Mouse (Mus musculus): ENCODE measurements around the gene Uba6. TPM values are rescaled to one million over a fixed set of nuclear protein-coding genes. Genes with fewer than 3 reads are reported as not detected.

Uba6 gene
- polyA plus RNA-seq, 1 experiment from 2014 or later, result 7.7 TPM

DNA sequence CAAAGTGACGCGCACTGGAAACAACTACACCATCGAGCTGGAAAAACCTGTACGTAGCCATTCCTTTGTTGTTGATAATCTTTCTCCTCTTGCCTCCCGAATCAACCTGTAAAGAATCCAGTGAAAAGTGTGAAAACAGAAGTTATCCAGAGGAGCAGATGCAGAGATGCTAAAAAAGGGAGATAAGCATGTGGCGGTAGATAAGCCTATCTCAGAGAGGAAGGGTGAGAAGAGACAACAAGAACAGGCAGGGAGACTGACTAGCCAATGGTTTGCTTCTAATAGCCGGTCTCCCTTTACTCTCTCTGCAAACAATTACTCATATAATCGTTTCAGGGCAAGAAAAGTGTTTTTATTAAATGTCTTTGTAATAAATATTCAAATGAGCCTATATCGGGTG lies 77.8 kb downstream of the Uba6 start:
- no peaks in the 10 kb centered on the region for H3K36me3 ChIP-seq (ENCODE audit: control insufficient read depth, insufficient read depth)
- no peaks in the 10 kb centered on the region for H3K4me1 ChIP-seq (ENCODE audit: control insufficient read depth, insufficient read depth, low read length)
- ATAC-seq (replicated peaks; ENCODE audit: extremely low read depth, insufficient read depth, low FRiP score), result no peak
- 40% methylated on average over 9 of the region's 9 CpGs for WGBS
- no peak overlapping the region for H3K4me2 ChIP-seq (ENCODE audit: low read depth, low read length)
- H3K4me3 ChIP-seq (ENCODE audit: low read length), result no peak overlapping the region
- no peaks in the 10 kb centered on the region for H3K27me3 ChIP-seq (ENCODE audit: control insufficient read depth, insufficient read depth, low read length)
- no peaks in the 10 kb centered on the region for H3K9me3 ChIP-seq (replicated peaks; ENCODE audit: control insufficient read depth, low read length)
- H3K27ac ChIP-seq (ENCODE audit: low read length), result no peak overlapping the region
- no peak overlapping the region for H3K9ac ChIP-seq (ENCODE audit: low read length)

DNA sequence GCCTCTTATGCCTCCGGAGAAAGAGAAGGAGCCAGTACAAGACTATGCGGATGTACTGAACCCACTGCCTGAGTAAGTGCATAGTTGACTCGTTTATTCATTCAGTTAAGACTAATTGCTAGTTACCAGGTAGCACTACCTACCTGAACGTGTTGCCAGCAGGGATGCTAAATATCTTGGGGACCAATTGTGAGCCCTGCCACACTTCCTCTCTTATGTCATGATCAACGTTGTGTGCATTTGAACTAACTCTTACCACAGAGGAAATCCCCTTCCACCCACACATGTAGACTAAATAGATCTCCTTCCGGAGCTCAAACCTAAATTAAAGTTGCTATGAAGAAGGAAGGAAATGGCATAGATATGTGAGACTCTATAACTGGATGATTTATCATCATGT lies 85.9 kb downstream of the Uba6 start:
- Histone ChIP-seq H3K4me1 (ENCODE audit: control insufficient read depth, insufficient read depth, low read length) (no peaks in the 10 kb centered on the region), H3K27me3 (ENCODE audit: control insufficient read depth, insufficient read depth, low read length) (no peaks in the 10 kb centered on the region), H3K27ac (ENCODE audit: low read length) (no peak overlapping the region), H3K4me2 (ENCODE audit: low read depth, low read length) (no peak overlapping the region), H3K9ac (ENCODE audit: low read length) (no peak overlapping the region), H3K4me3 (ENCODE audit: low read length) (no peak overlapping the region), H3K36me3 (ENCODE audit: control insufficient read depth, insufficient read depth) (no peaks in the 10 kb centered on the region), H3K9me3 (replicated peaks; ENCODE audit: control insufficient read depth, low read length) (no peaks in the 10 kb centered on the region)
- no peak for ATAC-seq (replicated peaks; ENCODE audit: extremely low read depth, insufficient read depth, low FRiP score)
- 69% methylated on average over 6 of the region's 6 CpGs for WGBS

DNA sequence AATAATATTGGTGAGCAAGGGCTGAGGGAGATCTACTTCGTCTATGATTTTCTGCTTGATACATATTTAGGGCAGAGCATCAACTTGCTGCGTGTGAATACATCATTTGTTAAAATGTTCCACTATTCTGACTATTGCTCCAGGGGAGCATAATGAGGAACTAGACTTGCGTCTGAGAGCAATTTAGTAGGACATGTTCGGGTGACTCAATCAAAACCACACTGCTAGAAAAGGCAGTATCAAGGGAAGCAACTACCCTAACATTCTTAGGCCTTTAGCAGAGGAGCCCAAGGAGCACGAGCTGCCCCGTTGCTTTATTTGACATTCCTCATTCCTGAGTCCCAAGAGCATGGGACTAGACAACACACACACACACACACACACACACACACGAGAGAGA lies 87.6 kb downstream of the Uba6 start:
- Histone ChIP-seq H3K27ac (ENCODE audit: low read length) (no peak overlapping the region), H3K9me3 (replicated peaks; ENCODE audit: control insufficient read depth, low read length) (no peaks in the 10 kb centered on the region), H3K4me1 (ENCODE audit: control insufficient read depth, insufficient read depth, low read length) (no peaks in the 10 kb centered on the region), H3K36me3 (ENCODE audit: control insufficient read depth, insufficient read depth) (no peaks in the 10 kb centered on the region), H3K9ac (ENCODE audit: low read length) (no peak overlapping the region), H3K4me3 (ENCODE audit: low read length) (no peak overlapping the region), H3K27me3 (ENCODE audit: control insufficient read depth, insufficient read depth, low read length) (no peaks in the 10 kb centered on the region), H3K4me2 (ENCODE audit: low read depth, low read length) (no peak overlapping the region)
- ATAC-seq (replicated peaks; ENCODE audit: extremely low read depth, insufficient read depth, low FRiP score), result no peak
- 71% methylated on average over 7 of the region's 7 CpGs for WGBS

DNA sequence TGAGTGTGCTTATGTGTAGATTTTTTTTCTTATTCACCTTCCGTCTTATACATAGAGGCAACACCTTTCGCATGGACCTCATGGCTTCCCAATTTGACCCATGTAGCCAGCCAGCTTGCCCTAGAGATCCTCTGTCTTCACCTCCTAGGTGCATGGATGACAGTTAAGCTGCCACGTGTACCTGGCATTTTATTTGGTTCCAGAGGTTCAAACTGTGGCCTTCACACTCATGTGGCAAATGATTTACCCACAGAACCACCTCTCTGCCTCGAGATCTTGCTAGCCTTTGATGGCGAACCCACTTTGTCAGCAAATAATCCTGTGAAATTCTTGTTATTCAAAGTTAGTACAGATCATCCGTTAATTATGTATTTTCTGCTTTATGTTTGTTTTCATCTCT lies 88.6 kb downstream of the Uba6 start:
- Histone ChIP-seq H3K27ac (ENCODE audit: low read length) (no peak overlapping the region), H3K4me3 (ENCODE audit: low read length) (no peak overlapping the region), H3K4me1 (ENCODE audit: control insufficient read depth, insufficient read depth, low read length) (no peaks in the 10 kb centered on the region), H3K9ac (ENCODE audit: low read length) (no peak overlapping the region), H3K9me3 (replicated peaks; ENCODE audit: control insufficient read depth, low read length) (no peaks in the 10 kb centered on the region), H3K36me3 (ENCODE audit: control insufficient read depth, insufficient read depth) (no peaks in the 10 kb centered on the region), H3K4me2 (ENCODE audit: low read depth, low read length) (no peak overlapping the region), H3K27me3 (ENCODE audit: control insufficient read depth, insufficient read depth, low read length) (no peaks in the 10 kb centered on the region)
- no peak for ATAC-seq (replicated peaks; ENCODE audit: extremely low read depth, insufficient read depth, low FRiP score)
- 80% methylated on average over 6 of the region's 6 CpGs for WGBS

DNA sequence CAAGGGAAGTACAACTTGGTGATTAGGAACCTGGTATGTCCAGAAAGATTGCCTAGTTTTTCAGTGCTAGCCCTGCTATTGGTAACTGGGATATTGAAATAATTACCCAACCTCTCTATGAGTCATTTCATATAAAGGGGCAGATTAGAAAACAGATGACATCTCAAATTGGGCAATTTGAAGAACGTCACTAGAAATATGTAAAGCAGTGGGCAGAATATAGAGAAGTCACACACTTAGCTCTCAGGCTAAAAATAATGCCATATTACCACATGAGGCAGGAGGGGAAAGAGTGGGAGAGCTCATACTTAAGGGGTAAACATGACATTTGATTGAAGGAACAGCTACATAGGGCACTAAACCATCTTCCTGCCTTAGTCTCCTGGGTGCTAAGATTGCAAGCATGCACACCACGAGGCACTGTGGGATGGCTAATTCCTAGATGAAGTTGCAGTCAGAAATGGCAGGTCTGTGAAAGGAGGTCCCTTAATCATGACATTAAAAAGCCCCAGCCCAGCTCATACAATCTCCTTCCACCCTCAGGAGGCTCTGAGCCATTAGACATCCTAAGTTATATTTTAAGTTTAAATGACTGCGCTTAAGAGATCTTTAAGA lies 93.8 kb downstream of the Uba6 start:
- 68% methylated on average over 3 of the region's 3 CpGs for WGBS
- ATAC-seq (replicated peaks; ENCODE audit: extremely low read depth, insufficient read depth, low FRiP score), result no peak

DNA sequence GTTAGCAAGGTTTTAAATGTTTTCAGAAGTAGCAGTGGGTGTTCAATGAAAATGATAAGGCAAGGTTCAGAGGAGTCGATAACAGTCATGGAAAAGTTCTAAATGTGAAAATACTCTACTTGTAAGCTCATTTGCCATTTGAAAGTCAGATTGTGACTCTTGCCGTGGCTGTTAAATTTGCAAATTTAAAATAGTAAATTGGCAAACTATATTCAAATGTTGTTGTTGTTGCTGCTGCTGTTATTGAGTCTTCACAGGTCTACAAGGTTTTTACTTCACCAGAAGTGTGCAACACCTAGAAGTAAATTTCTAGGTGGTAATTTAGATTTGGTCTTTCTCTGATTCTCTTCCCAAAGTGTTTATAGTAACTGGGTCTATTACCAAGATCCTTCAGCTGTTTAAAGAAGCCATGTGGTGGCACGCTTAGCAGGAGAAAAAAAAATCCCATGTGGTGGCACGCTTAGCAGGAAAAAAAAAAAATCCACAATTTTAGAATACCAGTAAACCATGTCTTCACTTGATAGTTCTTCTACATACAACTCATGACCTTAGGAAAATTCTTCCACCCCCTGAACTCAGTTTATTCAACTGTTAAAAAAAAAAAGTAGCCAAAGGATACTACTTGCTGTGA lies 99.7 kb downstream of the Uba6 start:
- WGBS, result 77% methylated on average over 4 of the region's 4 CpGs

More for the DNA sequence above, 93.8 kb downstream of the Uba6 start:
- Histone ChIP-seq H3K4me2 (ENCODE audit: low read depth, low read length) (no peak overlapping the region), H3K9ac (ENCODE audit: low read length) (no peak overlapping the region), H3K4me3 (ENCODE audit: low read length) (no peak overlapping the region), H3K36me3 (ENCODE audit: control insufficient read depth, insufficient read depth) (no peaks in the 10 kb centered on the region), H3K27ac (ENCODE audit: low read length) (no peak overlapping the region), H3K4me1 (ENCODE audit: control insufficient read depth, insufficient read depth, low read length) (no peaks in the 10 kb centered on the region), H3K9me3 (replicated peaks; ENCODE audit: control insufficient read depth, low read length) (no peaks in the 10 kb centered on the region), H3K27me3 (ENCODE audit: control insufficient read depth, insufficient read depth, low read length) (no peaks in the 10 kb centered on the region)

DNA sequence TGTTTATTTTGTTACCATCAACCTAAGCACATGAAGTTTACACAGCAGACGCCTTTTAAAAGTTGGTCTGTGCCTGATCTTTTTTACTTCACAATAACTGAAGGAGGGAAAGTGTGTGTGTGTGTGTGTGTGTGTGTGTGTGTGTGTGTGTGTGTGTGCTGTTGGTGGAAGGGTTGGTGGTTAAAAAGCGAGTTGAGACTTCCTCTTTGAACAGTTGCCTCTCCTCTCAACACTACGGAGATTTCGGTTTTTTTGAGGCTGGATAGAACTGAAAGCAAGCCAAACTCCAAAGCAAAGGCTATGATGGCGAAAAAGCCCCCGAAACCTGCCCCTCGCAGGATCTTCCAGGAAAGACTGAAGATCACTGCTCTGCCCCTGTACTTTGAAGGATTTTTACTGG lies 101.1 kb downstream of the Uba6 start, which contains the start of gene Stap1:
TSS of gene Stap1 (plus strand) at position 209 of the 400 bp plus-strand sequence.
- 67% methylated on average over 7 of the region's 7 CpGs for WGBS
- Histone ChIP-seq H3K4me1 (ENCODE audit: control insufficient read depth, insufficient read depth, low read length) (no peaks in the 10 kb centered on the region; the same call in 1 of the 2 replicates), H3K27me3 (ENCODE audit: control insufficient read depth, insufficient read depth, low read length) (no peaks in the 10 kb centered on the region), H3K4me2 (ENCODE audit: low read depth, low read length) (no peak within 1 kb of the TSS), H3K9me3 (replicated peaks; ENCODE audit: control insufficient read depth, low read length) (0 out of 2 replicates have a peak, but pooled peaks cover 3% of the 10 kb centered on the region), H3K36me3 (ENCODE audit: control insufficient read depth, insufficient read depth) (no peaks in the 10 kb centered on the region), H3K27ac (ENCODE audit: low read length) (peak within 1 kb of the TSS; percentile 56; the same call in 1 of the 2 replicates), H3K4me3 (ENCODE audit: low read length) (peak within 1 kb of the TSS; percentile 31; the same call in 1 of the 2 replicates), H3K9ac (ENCODE audit: low read length) (no peak within 1 kb of the TSS)
- ATAC-seq (replicated peaks; ENCODE audit: extremely low read depth, insufficient read depth, low FRiP score), result no peak

More for the DNA sequence above, 99.7 kb downstream of the Uba6 start:
- Histone ChIP-seq H3K27ac (ENCODE audit: low read length) (no peak overlapping the region), H3K9ac (ENCODE audit: low read length) (no peak overlapping the region), H3K4me3 (ENCODE audit: low read length) (no peak overlapping the region), H3K9me3 (replicated peaks; ENCODE audit: control insufficient read depth, low read length) (0 out of 2 replicates have a peak, but pooled peaks cover 3% of the 10 kb centered on the region), H3K27me3 (ENCODE audit: control insufficient read depth, insufficient read depth, low read length) (no peaks in the 10 kb centered on the region), H3K4me1 (ENCODE audit: control insufficient read depth, insufficient read depth, low read length) (no peaks in the 10 kb centered on the region), H3K4me2 (ENCODE audit: low read depth, low read length) (no peak overlapping the region), H3K36me3 (ENCODE audit: control insufficient read depth, insufficient read depth) (no peaks in the 10 kb centered on the region)
- no peak for ATAC-seq (replicated peaks; ENCODE audit: extremely low read depth, insufficient read depth, low FRiP score)

DNA sequence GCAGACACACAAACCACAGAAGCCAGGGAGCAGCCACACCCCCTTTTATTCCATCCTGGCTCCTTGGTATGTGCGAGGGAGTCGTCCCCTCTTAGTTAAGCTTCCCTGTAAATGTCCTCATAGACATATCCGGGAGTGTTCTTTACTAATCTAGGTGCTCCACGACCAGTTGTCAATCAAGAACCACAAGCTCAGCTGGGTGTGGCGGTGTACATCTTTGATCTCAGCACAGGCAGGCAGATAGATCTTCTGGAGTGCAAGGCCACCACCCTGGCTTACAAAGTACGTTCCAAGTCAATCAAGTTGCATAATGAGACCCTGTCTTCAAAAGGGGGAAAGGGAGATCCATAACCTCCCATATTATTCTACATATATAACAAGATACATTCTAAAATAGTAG lies 103.5 kb downstream of the Uba6 start:
- Histone ChIP-seq H3K4me3 (ENCODE audit: low read length) (no peak overlapping the region), H3K27ac (ENCODE audit: low read length) (no peak overlapping the region), H3K9me3 (replicated peaks; ENCODE audit: control insufficient read depth, low read length) (0 out of 2 replicates have a peak, but pooled peaks cover 3% of the 10 kb centered on the region), H3K27me3 (ENCODE audit: control insufficient read depth, insufficient read depth, low read length) (no peaks in the 10 kb centered on the region), H3K36me3 (ENCODE audit: control insufficient read depth, insufficient read depth) (no peaks in the 10 kb centered on the region), H3K4me1 (ENCODE audit: control insufficient read depth, insufficient read depth, low read length) (peaks cover 4% of the 10 kb centered on the region; the same call in 1 of the 2 replicates), H3K4me2 (ENCODE audit: low read depth, low read length) (no peak overlapping the region), H3K9ac (ENCODE audit: low read length) (no peak overlapping the region)
- 71% methylated on average over 6 of the region's 6 CpGs for WGBS
- ATAC-seq (replicated peaks; ENCODE audit: extremely low read depth, insufficient read depth, low FRiP score), result no peak

DNA sequence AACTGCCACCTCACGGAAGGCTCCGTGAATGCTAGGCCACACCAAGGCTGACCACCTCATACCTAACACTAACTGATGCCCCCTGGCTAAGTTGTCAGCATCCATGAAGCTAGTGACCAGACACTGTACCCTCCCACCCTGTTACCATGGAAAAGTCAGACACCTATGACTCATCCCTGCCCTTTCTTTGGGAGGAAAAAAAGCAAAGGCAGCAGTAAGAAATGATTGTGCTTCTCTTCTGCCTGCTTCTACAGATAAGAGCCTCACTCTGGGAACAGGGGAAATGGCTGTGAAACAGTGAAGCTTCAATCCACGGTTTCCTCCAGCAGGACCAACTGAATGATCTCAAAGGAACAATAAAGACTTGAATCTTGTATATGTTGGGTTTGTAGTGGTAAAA lies 104.2 kb downstream of the Uba6 start:
- 56% methylated on average over 3 of the region's 3 CpGs for WGBS
- Histone ChIP-seq H3K9ac (ENCODE audit: low read length) (no peak overlapping the region), H3K27me3 (ENCODE audit: control insufficient read depth, insufficient read depth, low read length) (no peaks in the 10 kb centered on the region), H3K36me3 (ENCODE audit: control insufficient read depth, insufficient read depth) (no peaks in the 10 kb centered on the region), H3K4me1 (ENCODE audit: control insufficient read depth, insufficient read depth, low read length) (peaks cover 8% of the 10 kb centered on the region), H3K9me3 (replicated peaks; ENCODE audit: control insufficient read depth, low read length) (0 out of 2 replicates have a peak, but pooled peaks cover 3% of the 10 kb centered on the region), H3K4me2 (ENCODE audit: low read depth, low read length) (no peak overlapping the region), H3K27ac (ENCODE audit: low read length) (no peak overlapping the region), H3K4me3 (ENCODE audit: low read length) (no peak overlapping the region)
- ATAC-seq (replicated peaks; ENCODE audit: extremely low read depth, insufficient read depth, low FRiP score), result no peak

Measured in heart, embryonic 16.5 days (tissue).